Mouse (Mus musculus) left cerebral cortex, postnatal 36 days (tissue): Measurements from ENCODE around the gene Krtap21-1. TPM values are rescaled to one million over a fixed set of nuclear protein-coding genes. Genes with fewer than 3 reads are reported as not detected.

Experiments used
- DNase-seq, 2 experiments: peaks; one replicate each; pipeline ENCODE4 v3.0.0; 2021 to 2022; ENCODE audit warnings: low spot score in 2 of 2, mixed read lengths in 1 of 2
- intact Hi-C: fragments of 180-260 bp; cut with DNase I; formaldehyde crosslinking; loops from one replicate; pipeline ENCODE4 v1.15.1; 2025
- total RNA-seq, 2 experiments: library from RNA; stranded (reverse); gene quantifications; 2 replicates each; pipeline ENCODE4 v1.2.3; 2021

Gene Krtap21-1
- not detected for total RNA-seq

GRCm38 (mm10) chr16:89403768-89404167 lies at the start of gene Krtap21-1:
TSS of gene Krtap21-1 (minus strand) at chr16:89403868.
- intact Hi-C loops: no loop called here

GRCm38 (mm10) chr16:89429586-89429985 lies 25.9 kb upstream of the Krtap21-1 start:
- intact Hi-C loops: no loop called here
- DNase-seq: no peak

More at GRCm38 (mm10) chr16:89403768-89404167, at the start of gene Krtap21-1:
- DNase-seq: no peak

- DNase-seq: no peak
- intact Hi-C loops: no loop called here
Observed at GRCm38 (mm10) chr16:89425310-89425709, 21.6 kb upstream of the Krtap21-1 start.

- intact Hi-C loops: no loop called here
- DNase-seq: no peak
Observed at GRCm38 (mm10) chr16:89420011-89420410, 16.3 kb upstream of the Krtap21-1 start, which contains the start of gene Krtap6-2. TSS of gene Krtap6-2 (minus strand) at chr16:89420111.

- intact Hi-C loops: no loop called here
- DNase-seq: no peak
Observed at GRCm38 (mm10) chr16:89416311-89416710, 12.6 kb upstream of the Krtap21-1 start.

GRCm38 (mm10) chr16:89410345-89411068 lies 6.8 kb upstream of the Krtap21-1 start:
- DNase-seq: no peak
- intact Hi-C loops: no loop called here

GRCm38 (mm10) chr16:89372734-89373461 lies 30.8 kb downstream of the Krtap21-1 start:
- intact Hi-C loops: no loop called here
- DNase-seq: no peak

Other genes starting within 250 kb of the Krtap21-1 start
- gene Gm9789, start 245.9 kb downstream of the Krtap21-1 start, total RNA-seq: not detected
- not detected for gene Gm7735, start 234.4 kb downstream of the Krtap21-1 start, total RNA-seq
- gene 1110057P08Rik, start 229.1 kb downstream of the Krtap21-1 start, total RNA-seq: not detected
- not detected for gene Krtap20-2, start 198.0 kb downstream of the Krtap21-1 start, total RNA-seq
- gene Krtap6-2, start 16.2 kb upstream of the Krtap21-1 start, total RNA-seq: not detected
- not detected for gene Krtap8-1, start 84.1 kb upstream of the Krtap21-1 start, total RNA-seq
- gene Krtap7-1, start 104.5 kb upstream of the Krtap21-1 start, total RNA-seq: not detected
- not detected for gene Krtap11-1, start 167.3 kb upstream of the Krtap21-1 start, total RNA-seq